Mouse (Mus musculus) kidney, embryonic 14.5 days (tissue): ENCODE measurements around the gene 1700125H20Rik. TPM values are rescaled to one million over a fixed set of nuclear protein-coding genes. Genes with fewer than 3 reads are reported as not detected.
A peak's percentile ranks its signal among the peaks of the same experiment; 100 is the strongest.
"Not testable (repeated sequence)": the region's sequence is repeated elsewhere in the genome, so short reads cannot be mapped to it uniquely, and the experiment has no call there.

Experiments
- ATAC-seq: fragments of 200-750 bp; cut with Nextera tagmentation; 2 replicates; pipeline ENCODE4 v1.8.0; 2017; ENCODE audit warnings: moderate number of reproducible peaks, mild to moderate bottlenecking, moderate TSS enrichment, moderate library complexity; ENCODE audit not compliant: low FRiP score, low TSS enrichment
- H3K27ac ChIP-seq: fragments of 300-500 bp; sonication (generic); 2 replicates; pipeline ENCODE4 v1.5.1; 2014; ENCODE audit warnings: low read depth, mild to moderate bottlenecking, low read length, moderate library complexity, mixed read lengths
- H3K27me3 ChIP-seq: fragments of 300-500 bp; sonication (generic); 2 replicates; pipeline ENCODE4 v1.6.1; 2014; ENCODE audit warnings: mild to moderate bottlenecking, low read length; ENCODE audit not compliant: control insufficient read depth, insufficient read depth
- H3K36me3 ChIP-seq: fragments of 300-500 bp; sonication (generic); 2 replicates; pipeline ENCODE4 v1.6.1; 2014; ENCODE audit warnings: low read length, mixed read lengths; ENCODE audit not compliant: control insufficient read depth, insufficient read depth
- H3K4me1 ChIP-seq: fragments of 300-500 bp; sonication (generic); 2 replicates; pipeline ENCODE4 v1.6.1; 2014; ENCODE audit warnings: low read length, mixed read lengths; ENCODE audit not compliant: control insufficient read depth, insufficient read depth
- H3K4me2 ChIP-seq: fragments of 300-500 bp; sonication (generic); replicated peaks from 2 replicates; pipeline ENCODE4 v1.6.1; 2014; ENCODE audit warnings: low read depth, mild to moderate bottlenecking, low read length
- H3K4me3 ChIP-seq: fragments of 300-500 bp; sonication (generic); 2 replicates; pipeline ENCODE4 v1.5.1; 2014; ENCODE audit warnings: mild to moderate bottlenecking, low read length
- H3K9ac ChIP-seq: fragments of 300-500 bp; sonication (generic); 2 replicates; pipeline ENCODE4 v1.6.1; 2014; ENCODE audit warnings: low read depth, mild to moderate bottlenecking, low read length, moderate library complexity
- H3K9me3 ChIP-seq: fragments of 300-500 bp; sonication (generic); 2 replicates; pipeline ENCODE4 v1.6.1; 2016; ENCODE audit warnings: low read length; ENCODE audit not compliant: control insufficient read depth
- WGBS: fragments of 180-500 bp; shearing (Covaris S2); extraction: QIAGEN DNeasy Blood & Tissue Kit; methylation state at CpG from one replicate; pipeline ENCODE4 v1.1.7; 2014; 5-methylcytosine and 5-hydroxymethylcytosine counted together
- polyA plus RNA-seq: library from polyadenylated mRNA; unstranded; fragments of >200 nt; fragmentation: Nextera tagmentation; extraction: Ambion mirVana; gene quantifications from 2 replicates; pipeline ENCODE4 v1.2.1, GENCODE M21; 2014

The 1700125H20Rik gene
- polyA plus RNA-seq, 1 experiment from 2014 or later = not detected

GRCm38 (mm10) chr11:85139581-85140540, 30.3 kb upstream of the 1700125H20Rik start, which contains the start of gene Usp32:
Gene Usp32, minus strand, starts transcription at chr11:85140161.
- WGBS = under 1% methylated on average over 87 of the region's 94 CpGs
- no peaks in the 10 kb centered on the region for H3K27me3 ChIP-seq
- no peaks in the 10 kb centered on the region for H3K36me3 ChIP-seq
- peak within 1 kb of the TSS; percentile 62 for H3K4me2 ChIP-seq
- ATAC-seq = peak; percentile 98
- peak within 1 kb of the TSS; percentile 79 for H3K9ac ChIP-seq
- H3K4me1 ChIP-seq = 0 out of 2 replicates have a peak, but pooled peaks cover 3% of the 10 kb centered on the region
- H3K9me3 ChIP-seq = no peaks in the 10 kb centered on the region
- peak within 1 kb of the TSS; percentile 83 for H3K4me3 ChIP-seq
- peak within 1 kb of the TSS; percentile 78; the same call in 1 of the 2 replicates for H3K27ac ChIP-seq

DNA sequence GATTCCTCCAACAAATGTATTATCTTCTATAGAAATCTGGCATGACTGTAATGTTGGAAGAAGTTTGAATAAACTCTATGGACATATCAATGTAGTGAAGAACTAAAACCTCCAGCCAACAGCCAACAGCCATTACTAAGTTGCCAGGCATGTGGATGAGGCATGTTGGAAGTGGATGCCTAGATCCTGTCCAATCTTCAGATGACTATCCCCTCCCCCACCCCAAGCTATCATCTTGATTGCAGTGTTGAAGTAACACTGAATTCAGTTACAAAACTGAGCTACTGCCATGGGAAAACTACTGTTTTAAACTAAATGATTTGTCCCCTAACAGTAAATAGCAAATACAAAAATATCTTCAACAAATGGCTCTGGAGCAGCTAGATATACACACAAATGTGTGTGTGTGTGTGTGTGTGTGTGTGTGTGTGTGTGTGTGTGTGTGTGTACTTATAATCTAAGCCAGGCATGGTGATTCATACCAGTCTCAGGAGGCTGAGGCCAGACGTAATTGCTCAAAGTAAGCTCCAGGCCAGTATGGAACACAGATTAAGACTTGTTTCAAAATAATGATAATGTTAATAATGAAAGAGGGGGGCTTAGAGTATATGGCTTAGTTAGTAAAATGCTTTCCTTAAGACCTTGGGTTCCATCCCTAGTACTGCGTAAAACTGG, 17.8 kb upstream of the 1700125H20Rik start:
- no peak for ATAC-seq

GRCm38 (mm10) chr11:85157301-85157700, 12.9 kb upstream of the 1700125H20Rik start:
- ATAC-seq = no peak
- no peak overlapping the region for H3K4me2 ChIP-seq
- H3K27me3 ChIP-seq = no peaks in the 10 kb centered on the region
- no peaks in the 10 kb centered on the region for H3K9me3 ChIP-seq
- no peaks in the 10 kb centered on the region for H3K4me1 ChIP-seq
- no peak overlapping the region for H3K27ac ChIP-seq
- H3K36me3 ChIP-seq = no peaks in the 10 kb centered on the region
- no peak overlapping the region for H3K4me3 ChIP-seq
- H3K9ac ChIP-seq = no peak overlapping the region
- WGBS = 50% methylated on average over 2 of the region's 2 CpGs

More for the DNA sequence above, 17.8 kb upstream of the 1700125H20Rik start:
- Histone ChIP-seq H3K27me3 (no peaks in the 10 kb centered on the region), H3K4me3 (no peak overlapping the region), H3K9me3 (no peaks in the 10 kb centered on the region), H3K9ac (no peak overlapping the region), H3K27ac (no peak overlapping the region), H3K4me2 (no peak overlapping the region), H3K36me3 (no peaks in the 10 kb centered on the region), H3K4me1 (no peaks in the 10 kb centered on the region)
- 91% methylated on average over 2 of the region's 2 CpGs for WGBS

- H3K27ac ChIP-seq, ATAC-seq, H3K4me2 ChIP-seq, H3K9ac ChIP-seq, H3K36me3 ChIP-seq, H3K27me3 ChIP-seq, H3K4me3 ChIP-seq, H3K9me3 ChIP-seq, H3K4me1 ChIP-seq: not testable (repeated sequence)
- 85% methylated on average over 1 of the region's 1 CpGs for WGBS
These were observed 7.2 kb upstream of the 1700125H20Rik start for GRCm38 (mm10) chr11:85163014-85163413.

DNA sequence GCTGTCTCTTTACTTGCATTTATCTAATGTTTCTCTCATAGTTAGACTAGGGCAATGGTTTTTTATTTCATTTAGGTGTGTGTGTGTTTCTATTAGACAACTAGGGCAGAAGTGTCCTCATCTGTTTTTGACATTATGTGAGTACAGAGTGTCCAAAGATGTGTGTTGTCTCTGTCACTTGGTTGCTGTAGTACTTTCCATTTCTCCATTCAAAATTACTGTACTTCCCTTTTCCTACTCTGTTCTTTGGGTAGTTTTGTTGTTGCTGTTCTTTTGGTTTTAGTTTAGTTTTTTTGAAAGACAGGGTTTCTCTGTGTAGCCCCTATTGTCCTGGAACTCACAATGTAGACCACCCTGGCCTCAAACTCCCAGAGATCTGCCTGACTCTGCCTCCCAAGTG, 5.8 kb upstream of the 1700125H20Rik start:
- no peak overlapping the region for H3K4me2 ChIP-seq
- H3K27ac ChIP-seq = no peak overlapping the region
- no peak overlapping the region for H3K4me3 ChIP-seq
- H3K9ac ChIP-seq = no peak overlapping the region
- H3K36me3 ChIP-seq = no peaks in the 10 kb centered on the region
- H3K27me3 ChIP-seq = no peaks in the 10 kb centered on the region
- ATAC-seq = no peak
- H3K9me3 ChIP-seq = no peaks in the 10 kb centered on the region
- H3K4me1 ChIP-seq = no peaks in the 10 kb centered on the region

DNA sequence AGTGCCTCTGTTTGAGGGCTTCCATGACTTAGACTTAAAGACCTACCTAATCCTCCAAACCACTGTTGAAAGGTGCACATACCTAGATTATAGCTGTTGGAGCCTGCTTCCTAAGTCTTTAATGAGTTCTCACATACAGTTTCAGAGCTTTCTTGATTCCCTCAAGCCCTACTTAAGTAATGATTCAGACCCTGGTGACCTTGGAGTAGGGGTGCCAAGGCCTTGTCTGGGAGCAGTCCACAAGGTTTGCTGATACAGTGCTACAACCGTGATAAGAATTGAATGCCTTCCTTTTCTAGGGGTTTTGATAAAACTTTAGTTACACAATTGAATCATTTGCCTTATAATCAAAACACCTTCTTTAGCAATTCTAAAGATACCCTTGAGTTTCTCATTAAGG, 2.7 kb upstream of the 1700125H20Rik start:
- H3K9ac ChIP-seq = no peak overlapping the region
- H3K4me2 ChIP-seq = no peak overlapping the region
- no peaks in the 10 kb centered on the region for H3K36me3 ChIP-seq
- peaks cover 7% of the 10 kb centered on the region; the same call in 1 of the 2 replicates for H3K4me1 ChIP-seq
- WGBS = 76% methylated on average over 1 of the region's 1 CpGs
- no peak for ATAC-seq
- H3K9me3 ChIP-seq = no peaks in the 10 kb centered on the region
- H3K27me3 ChIP-seq = no peaks in the 10 kb centered on the region
- H3K4me3 ChIP-seq = no peak overlapping the region
- no peak overlapping the region for H3K27ac ChIP-seq

GRCm38 (mm10) chr11:85170833-85171232, 629 bp downstream of the 1700125H20Rik start:
- 31% methylated on average over 2 of the region's 2 CpGs for WGBS
- Histone ChIP-seq H3K9ac (no peak overlapping the region), H3K4me3 (no peak overlapping the region), H3K36me3 (no peaks in the 10 kb centered on the region), H3K4me1 (peaks cover 7% of the 10 kb centered on the region; the same call in 1 of the 2 replicates), H3K9me3 (no peaks in the 10 kb centered on the region), H3K4me2 (no peak overlapping the region), H3K27me3 (no peaks in the 10 kb centered on the region), H3K27ac (no peak overlapping the region)
- ATAC-seq = 0 out of 2 replicates have a peak, but pooled peaks have one; percentile 35

DNA sequence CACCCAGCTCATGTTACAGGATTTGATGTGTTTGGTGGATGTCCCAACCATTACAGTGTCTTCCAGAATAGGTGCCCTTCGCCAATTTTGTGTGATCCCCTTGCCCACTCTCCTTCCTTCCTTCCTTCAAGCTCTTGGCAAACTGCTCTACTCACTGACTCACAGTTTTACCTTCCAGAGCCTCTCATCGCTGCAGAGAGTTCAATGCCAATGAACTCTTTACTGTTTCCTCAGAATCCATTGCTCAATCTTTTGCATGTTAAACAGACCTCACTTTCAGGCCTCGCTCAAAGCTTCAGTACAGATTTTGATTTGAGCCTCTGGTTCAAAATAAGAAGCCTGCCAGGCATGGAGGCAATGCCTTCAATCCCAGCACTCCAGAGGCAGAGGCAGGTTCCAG, 5.7 kb downstream of the 1700125H20Rik start:
- H3K36me3 ChIP-seq = no peaks in the 10 kb centered on the region
- no peak overlapping the region for H3K4me3 ChIP-seq
- WGBS = 90% methylated on average over 3 of the region's 3 CpGs
- no peaks in the 10 kb centered on the region for H3K9me3 ChIP-seq
- H3K27ac ChIP-seq = no peak overlapping the region
- no peaks in the 10 kb centered on the region for H3K4me1 ChIP-seq
- H3K9ac ChIP-seq = no peak overlapping the region
- ATAC-seq = no peak
- H3K4me2 ChIP-seq = no peak overlapping the region
- no peaks in the 10 kb centered on the region for H3K27me3 ChIP-seq

DNA sequence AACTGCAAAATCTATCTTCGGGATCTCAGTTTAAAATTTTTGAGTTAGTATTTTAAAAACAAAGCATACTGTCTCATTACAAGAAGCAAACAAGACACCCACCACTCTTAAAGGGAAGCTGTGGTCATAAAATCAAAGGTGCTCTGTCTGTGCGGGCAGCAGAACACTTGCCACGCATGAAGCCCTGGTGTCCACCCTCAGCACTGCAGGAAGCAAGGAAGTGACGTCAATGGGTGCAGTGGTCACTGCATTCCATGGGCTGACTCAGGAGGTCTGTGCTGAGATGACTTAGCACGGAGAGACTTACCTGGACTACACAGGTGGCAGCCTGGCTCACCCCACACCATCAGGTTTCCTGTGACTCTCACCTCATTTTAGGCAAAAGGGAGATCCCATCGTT, 7.6 kb downstream of the 1700125H20Rik start:
- Histone ChIP-seq H3K4me1 (no peaks in the 10 kb centered on the region), H3K9me3 (no peaks in the 10 kb centered on the region), H3K9ac (no peak overlapping the region), H3K4me2 (no peak overlapping the region), H3K27ac (no peak overlapping the region), H3K27me3 (no peaks in the 10 kb centered on the region), H3K4me3 (no peak overlapping the region), H3K36me3 (no peaks in the 10 kb centered on the region)
- WGBS = 79% methylated on average over 6 of the region's 6 CpGs
- no peak for ATAC-seq
